Mouse (Mus musculus): ENCODE measurements around the gene Adam19.
"Not testable (repeated sequence)": the region's sequence is repeated elsewhere in the genome, so short reads cannot be mapped to it uniquely, and the experiment has no call there.

Gene Adam19

GRCm38 (mm10) chr11:46055896-46056769 is at the start of gene Adam19:
Gene Adam19 (plus strand): TSS chr11:46055992.
- DNase-seq, result peak; percentile 69

- DNase-seq, result peak; percentile 82
Measured at GRCm38 (mm10) chr11:46016061-46016460, 39.7 kb upstream of the Adam19 start.

- no peak for DNase-seq
Measured at GRCm38 (mm10) chr11:46020246-46020645, 35.5 kb upstream of the Adam19 start.

- no peak for DNase-seq
Measured at GRCm38 (mm10) chr11:46021850-46022249, 33.9 kb upstream of the Adam19 start.

- no peak for DNase-seq
Measured at GRCm38 (mm10) chr11:46022983-46023382, 32.8 kb upstream of the Adam19 start.

GRCm38 (mm10) chr11:46025962-46026392 is 29.8 kb upstream of the Adam19 start:
- no peak for DNase-seq

- no peak for DNase-seq
Measured at GRCm38 (mm10) chr11:46027952-46028814, 27.6 kb upstream of the Adam19 start.

- DNase-seq, result no peak
Measured at GRCm38 (mm10) chr11:46029485-46029884, 26.3 kb upstream of the Adam19 start.

GRCm38 (mm10) chr11:46030026-46030425 is 25.8 kb upstream of the Adam19 start:
- DNase-seq, result no peak

- no peak for DNase-seq
Measured at GRCm38 (mm10) chr11:46031470-46031869, 24.3 kb upstream of the Adam19 start.

- DNase-seq, result no peak
Measured at GRCm38 (mm10) chr11:46032956-46033355, 22.8 kb upstream of the Adam19 start.

GRCm38 (mm10) chr11:46036374-46036773 is 19.4 kb upstream of the Adam19 start:
- DNase-seq, result no peak

GRCm38 (mm10) chr11:46038901-46039300 is 16.9 kb upstream of the Adam19 start:
- no peak for DNase-seq

GRCm38 (mm10) chr11:46039335-46039734 is 16.5 kb upstream of the Adam19 start:
- DNase-seq, result no peak

GRCm38 (mm10) chr11:46040841-46041556 is 14.8 kb upstream of the Adam19 start:
- DNase-seq, result no peak

- DNase-seq, result no peak
Measured at GRCm38 (mm10) chr11:46041607-46042267, 14.1 kb upstream of the Adam19 start.

GRCm38 (mm10) chr11:46044781-46045180 is 11.0 kb upstream of the Adam19 start:
- DNase-seq, result no peak

GRCm38 (mm10) chr11:46047264-46047663 is 8.5 kb upstream of the Adam19 start:
- DNase-seq, result no peak

- DNase-seq, result peak; percentile 84
Measured at GRCm38 (mm10) chr11:46052105-46052659, 3.6 kb upstream of the Adam19 start, which contains the start of gene Gm12166. Gene Gm12166 (minus strand): TSS chr11:46052321.

GRCm38 (mm10) chr11:46053457-46053856 is 2.3 kb upstream of the Adam19 start:
- not testable (repeated sequence) for DNase-seq

- no peak for DNase-seq
Measured at GRCm38 (mm10) chr11:46054311-46054710, 1.5 kb upstream of the Adam19 start.

Data from thymus, postnatal 4 days (tissue).